Mouse (Mus musculus) CD4-positive helper T cell, adult 2 months (primary cell): ENCODE measurements around the gene Pgap2.

Source experiments
- DNase-seq: peaks from one replicate; pipeline ENCODE4 v3.0.0-alpha.2; 2012; ENCODE audit warnings: low read depth, missing footprints, low spot score

The Pgap2 gene

GRCm38 (mm10) chr7:102239591-102239990 is 29.6 kb downstream of the Pgap2 start:
- no peak for DNase-seq

GRCm38 (mm10) chr7:102242371-102242770 is 32.4 kb downstream of the Pgap2 start:
- DNase-seq: peak; percentile 27

DNA sequence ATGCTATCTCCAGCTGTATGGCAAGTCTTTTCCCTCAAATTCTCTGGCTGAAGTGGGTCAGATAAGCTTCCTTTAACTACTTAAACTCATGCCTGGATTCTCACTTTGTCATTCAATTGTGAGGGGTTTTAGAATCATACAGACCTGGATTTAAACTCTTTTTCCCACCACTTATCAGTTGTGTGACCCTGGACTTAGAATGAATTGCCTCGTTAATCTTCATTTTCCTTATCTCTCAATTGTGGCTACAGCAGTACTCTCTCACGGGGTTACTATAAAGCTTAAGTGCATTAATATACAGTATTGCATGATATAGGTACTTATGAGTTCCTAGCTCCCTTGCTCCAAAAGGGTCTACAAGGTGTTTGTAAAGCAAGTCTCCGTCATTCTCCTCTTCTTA is 32.9 kb downstream of the Pgap2 start:
- no peak for DNase-seq

- DNase-seq: no peak
These were observed 33.9 kb downstream of the Pgap2 start for GRCm38 (mm10) chr7:102243870-102244269.

DNA sequence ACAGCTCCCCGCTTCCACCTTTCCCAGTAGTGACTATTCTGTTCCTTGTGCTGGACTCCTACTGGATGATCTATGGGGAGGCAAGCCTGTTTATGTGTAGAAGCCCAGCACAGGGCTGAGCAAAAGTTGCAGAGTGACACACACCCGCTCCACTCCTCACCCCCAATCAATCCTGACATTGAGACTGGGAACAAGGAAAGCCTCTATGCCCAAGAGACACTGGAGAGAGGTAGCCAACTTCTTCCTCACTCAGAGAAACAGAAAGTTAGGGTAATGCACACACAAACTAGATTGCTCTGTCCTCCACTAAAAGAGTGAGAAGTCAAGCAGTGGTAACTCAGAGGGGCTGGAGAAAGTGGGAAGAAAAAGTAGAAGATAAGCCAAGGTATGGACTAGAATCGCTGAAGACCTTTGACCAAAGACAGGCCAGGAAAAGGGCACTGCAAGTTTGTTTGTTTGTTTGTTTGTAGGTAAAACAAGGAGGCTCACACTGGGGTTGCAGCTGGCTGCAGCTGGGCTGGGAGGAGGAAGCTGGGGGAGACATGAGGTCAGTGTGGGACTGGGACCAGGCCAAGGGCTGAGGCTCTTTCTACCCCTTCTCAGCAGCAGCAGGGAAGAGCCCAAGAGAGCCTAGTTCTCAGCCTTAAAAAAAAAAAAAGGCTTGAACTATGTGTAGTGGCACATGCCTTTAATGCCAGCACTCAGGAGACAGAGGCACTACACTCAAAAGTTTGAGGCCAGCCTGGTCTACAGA is 35.0 kb downstream of the Pgap2 start:
- DNase-seq: no peak

DNA sequence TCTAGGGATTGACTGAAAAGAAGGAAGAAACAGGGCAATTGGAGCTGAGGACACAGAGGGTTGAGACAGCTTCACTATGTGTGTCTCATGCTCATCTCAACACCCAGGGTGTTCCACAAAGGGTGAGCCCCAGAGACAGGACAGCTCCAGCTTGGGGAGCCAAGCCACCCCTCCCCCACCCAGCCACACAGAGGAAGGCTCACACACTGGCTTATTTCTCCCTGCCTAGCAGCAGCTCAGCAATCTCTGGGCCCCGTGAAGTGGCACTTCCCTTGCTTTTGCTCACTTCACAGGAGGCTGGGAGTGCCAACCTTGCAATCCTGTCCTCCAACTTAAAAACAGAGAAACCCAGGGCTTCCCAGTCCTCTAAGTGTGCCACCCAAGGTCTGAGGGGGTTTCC is 35.8 kb downstream of the Pgap2 start:
- peak; percentile 41 for DNase-seq

GRCm38 (mm10) chr7:102246265-102246664 is 36.3 kb downstream of the Pgap2 start:
- DNase-seq: no peak

GRCm38 (mm10) chr7:102246956-102247797 is 37.2 kb downstream of the Pgap2 start:
- DNase-seq: peak; percentile 47

DNA sequence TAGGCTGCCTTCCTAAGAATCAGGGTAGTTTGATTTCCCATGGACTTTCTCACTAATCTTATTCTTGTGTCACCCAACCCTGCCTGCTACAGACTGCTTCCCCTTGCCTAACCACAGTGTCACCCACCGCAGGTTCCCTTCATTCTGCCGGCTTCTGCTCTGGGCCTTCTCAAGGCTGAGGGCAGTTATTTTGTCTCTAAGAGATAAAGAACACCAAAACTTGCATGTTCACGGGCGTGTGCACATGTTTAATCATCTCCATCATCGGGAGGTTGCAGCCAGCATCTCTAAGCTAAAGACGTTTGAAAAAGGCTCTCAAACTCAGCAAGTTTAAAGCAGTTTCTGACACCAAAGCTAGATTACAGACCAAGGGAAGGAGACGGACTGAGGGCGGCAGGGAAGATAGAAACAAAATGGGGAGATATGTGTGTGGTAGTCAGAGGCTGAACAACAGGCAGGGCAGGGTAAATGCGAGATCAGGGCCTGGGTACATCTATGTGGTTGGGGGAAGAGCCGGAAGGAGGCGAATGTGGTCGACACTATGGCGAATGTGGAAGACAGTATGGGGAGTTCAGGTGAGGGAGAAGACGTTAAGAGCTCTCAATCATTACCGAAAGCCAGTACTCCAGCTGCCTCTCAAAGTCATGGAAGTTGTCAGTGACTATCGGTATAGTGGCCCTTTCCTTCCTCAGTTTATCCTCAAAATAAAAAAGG is 38.8 kb downstream of the Pgap2 start:
- peak; percentile 65 for DNase-seq

GRCm38 (mm10) chr7:102249531-102249895 is 39.5 kb downstream of the Pgap2 start:
- peak; percentile 84 for DNase-seq

GRCm38 (mm10) chr7:102249896-102250630 is 40.1 kb downstream of the Pgap2 start:
- DNase-seq: peak; percentile 87

DNA sequence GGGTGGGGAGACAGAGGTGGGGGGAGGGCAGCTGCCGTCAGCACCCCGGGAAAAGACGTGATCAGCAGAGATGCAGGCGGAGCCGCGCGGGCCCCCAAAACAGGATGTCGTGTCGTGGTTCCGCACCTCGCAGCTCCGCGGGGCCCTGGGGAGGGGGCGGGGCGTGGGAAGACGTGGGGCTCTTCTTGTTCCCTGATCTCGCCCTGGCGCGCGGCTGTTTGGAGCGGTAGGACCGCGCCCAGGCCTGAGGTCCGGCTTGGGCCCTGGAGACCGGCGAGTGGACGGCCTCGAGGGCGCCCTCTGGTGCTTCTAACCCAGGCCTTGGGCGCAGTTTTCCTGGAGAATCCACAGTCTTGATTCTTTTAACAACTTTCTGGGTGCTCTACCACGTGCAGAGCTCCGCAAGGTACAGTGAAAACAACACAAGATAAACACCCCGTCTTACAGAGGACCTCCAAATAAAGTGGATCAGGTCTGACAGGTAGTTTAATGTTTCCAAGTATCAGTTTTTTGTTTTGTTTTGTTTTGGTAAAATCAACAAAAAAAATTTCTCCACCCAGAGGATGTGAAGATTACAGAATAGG is 40.7 kb downstream of the Pgap2 start:
- peak; percentile 95 for DNase-seq

GRCm38 (mm10) chr7:102253631-102254030 is 43.6 kb downstream of the Pgap2 start:
- no peak for DNase-seq

GRCm38 (mm10) chr7:102255954-102256353 is 45.9 kb downstream of the Pgap2 start, which contains the start of gene Rhog:
TSS of gene Rhog (minus strand) at chr7:102256054.
- no peak for DNase-seq

DNA sequence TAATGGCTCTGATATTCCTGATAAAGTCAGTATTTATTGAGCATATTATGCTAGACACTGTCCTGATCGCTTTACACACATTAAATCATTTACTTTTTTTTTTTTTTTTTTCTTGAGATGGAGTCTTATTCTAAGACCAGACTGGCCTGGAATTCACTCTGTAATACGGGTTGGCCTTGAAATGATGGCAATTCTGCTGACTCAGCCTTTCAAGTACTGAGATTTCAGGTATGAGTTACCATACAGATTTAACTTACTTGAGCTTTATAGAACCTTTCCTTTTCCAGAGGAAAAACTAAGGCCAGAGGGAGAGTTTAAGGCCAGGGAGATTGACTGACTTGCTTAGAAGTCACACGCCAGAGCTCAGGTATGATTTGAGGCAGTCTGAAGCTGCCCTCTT is 46.6 kb downstream of the Pgap2 start:
- no peak for DNase-seq

DNA sequence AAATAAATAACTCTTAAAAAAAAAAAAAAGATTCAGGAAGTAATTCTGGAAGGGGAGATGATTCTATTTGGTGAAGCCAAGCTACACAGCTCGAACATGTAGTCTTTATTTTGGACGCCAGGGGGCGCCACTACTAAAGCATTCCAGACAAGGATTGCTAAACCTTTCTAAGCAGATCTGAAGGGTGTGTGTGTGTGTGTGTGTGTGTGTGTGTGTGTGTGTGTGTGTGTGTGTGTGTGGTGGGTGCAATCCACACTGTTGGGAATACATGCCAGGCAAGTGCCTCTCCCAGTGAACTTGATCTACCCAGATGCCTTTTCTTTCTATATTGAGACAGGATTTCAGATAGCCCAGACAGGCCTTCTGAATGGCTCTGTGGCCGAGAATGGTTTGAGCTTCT is 48.2 kb downstream of the Pgap2 start:
- DNase-seq: peak; percentile 83

GRCm38 (mm10) chr7:102258753-102259152 is 48.7 kb downstream of the Pgap2 start:
- no peak for DNase-seq

- no peak for DNase-seq
These were observed 49.9 kb downstream of the Pgap2 start for GRCm38 (mm10) chr7:102259716-102260479.

DNA sequence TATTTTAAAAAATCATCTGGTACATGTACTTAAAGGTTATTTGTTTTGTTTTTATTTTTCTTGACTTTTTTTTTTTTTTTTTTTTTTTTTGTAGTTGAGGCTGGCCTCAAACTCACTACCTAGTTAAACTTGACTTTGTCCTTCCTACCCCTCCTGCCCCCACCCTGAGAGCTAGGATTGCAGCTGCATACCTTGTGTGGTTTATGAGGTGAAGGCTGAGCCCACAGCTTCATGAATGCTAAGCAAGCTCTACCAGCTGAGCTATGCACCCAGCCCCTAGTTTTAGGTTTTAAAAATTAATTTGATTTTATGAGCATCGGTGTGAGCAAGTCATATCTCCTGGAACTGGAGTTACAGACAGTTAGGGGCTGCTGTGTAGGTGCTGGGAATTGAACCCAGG is 50.5 kb downstream of the Pgap2 start:
- no peak for DNase-seq

GRCm38 (mm10) chr7:102263020-102263419 is 53.0 kb downstream of the Pgap2 start:
- no peak for DNase-seq
